Mouse (Mus musculus): Measurements from ENCODE around the gene Hivep3. TPM values are rescaled to one million over a fixed set of nuclear protein-coding genes. Genes with fewer than 3 reads are reported as not detected.
A peak's percentile ranks its signal among the peaks of the same experiment; 100 is the strongest.

Hivep3 gene
- polyA plus RNA-seq, 1 experiment from 2014 or later, result 5.7 TPM

GRCm38 (mm10) chr4:120012891-120013290 is 279.3 kb downstream of the Hivep3 start:
- no peak for ATAC-seq (ENCODE audit: insufficient read depth, low FRiP score, low TSS enrichment)
- no peak overlapping the region for H3K27ac ChIP-seq (ENCODE audit: low read depth, low read length)
- no peak overlapping the region for H3K4me2 ChIP-seq (ENCODE audit: low read depth)
- H3K27me3 ChIP-seq (ENCODE audit: control insufficient read depth, insufficient read depth, low read length), result no peaks in the 10 kb centered on the region
- H3K4me3 ChIP-seq (ENCODE audit: low read depth, low read length), result no peak overlapping the region
- WGBS, result 89% methylated on average over 1 of the region's 1 CpGs
- H3K36me3 ChIP-seq (ENCODE audit: control insufficient read depth, insufficient read depth, low read length), result no peaks in the 10 kb centered on the region
- DNase-seq (ENCODE audit: low spot score), result no peak
- no peaks in the 10 kb centered on the region for H3K4me1 ChIP-seq (ENCODE audit: control insufficient read depth, insufficient read depth, low read length)
- no peak overlapping the region for H3K9ac ChIP-seq (ENCODE audit: low read length)
- no peaks in the 10 kb centered on the region for H3K9me3 ChIP-seq (ENCODE audit: control insufficient read depth, low read length)

DNA sequence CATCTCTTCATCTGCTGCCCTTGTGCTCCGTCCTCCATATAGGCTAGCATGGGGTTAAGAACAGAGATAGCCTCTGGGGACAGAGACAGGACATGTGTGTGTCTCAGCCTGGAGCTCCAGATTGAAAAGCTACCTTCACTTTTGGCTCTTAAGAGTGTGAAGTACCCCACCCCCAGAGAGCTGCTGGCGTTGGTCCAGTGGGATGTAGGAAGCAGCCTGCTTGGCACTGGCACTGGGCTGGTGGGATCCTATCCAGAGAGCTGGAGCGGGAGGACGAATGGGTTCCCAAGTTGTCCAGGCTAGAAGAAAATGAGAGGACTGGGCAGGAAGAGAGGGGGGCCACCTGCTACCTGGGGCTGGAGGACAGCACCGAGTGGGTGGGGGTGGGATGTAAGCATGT is 284.8 kb downstream of the Hivep3 start:
- no peaks in the 10 kb centered on the region for H3K27me3 ChIP-seq (ENCODE audit: control insufficient read depth, insufficient read depth, low read length)
- 91% methylated on average over 5 of the region's 5 CpGs for WGBS
- H3K27ac ChIP-seq (ENCODE audit: low read depth, low read length), result no peak overlapping the region
- H3K4me1 ChIP-seq (ENCODE audit: control insufficient read depth, insufficient read depth, low read length), result no peaks in the 10 kb centered on the region
- H3K36me3 ChIP-seq (ENCODE audit: control insufficient read depth, insufficient read depth, low read length), result no peaks in the 10 kb centered on the region
- no peak overlapping the region for H3K9ac ChIP-seq (ENCODE audit: low read length)
- DNase-seq (ENCODE audit: low spot score), result no peak
- H3K4me2 ChIP-seq (ENCODE audit: low read depth), result no peak overlapping the region
- no peak for ATAC-seq (ENCODE audit: insufficient read depth, low FRiP score, low TSS enrichment)
- no peaks in the 10 kb centered on the region for H3K9me3 ChIP-seq (ENCODE audit: control insufficient read depth, low read length)
- H3K4me3 ChIP-seq (ENCODE audit: low read depth, low read length), result no peak overlapping the region

GRCm38 (mm10) chr4:120022392-120022791 is 288.8 kb downstream of the Hivep3 start:
- no peak overlapping the region for H3K9ac ChIP-seq (ENCODE audit: low read length)
- WGBS, result 67% methylated on average over 3 of the region's 3 CpGs
- no peaks in the 10 kb centered on the region for H3K36me3 ChIP-seq (ENCODE audit: control insufficient read depth, insufficient read depth, low read length)
- ATAC-seq (ENCODE audit: insufficient read depth, low FRiP score, low TSS enrichment) (no peak), DNase-seq (ENCODE audit: low spot score) (no peak)
- H3K9me3 ChIP-seq (ENCODE audit: control insufficient read depth, low read length), result no peaks in the 10 kb centered on the region
- H3K27ac ChIP-seq (ENCODE audit: low read depth, low read length), result no peak overlapping the region
- no peaks in the 10 kb centered on the region for H3K27me3 ChIP-seq (ENCODE audit: control insufficient read depth, insufficient read depth, low read length)
- no peak overlapping the region for H3K4me2 ChIP-seq (ENCODE audit: low read depth)
- 0 out of 2 replicates have a peak, but pooled peaks cover 2% of the 10 kb centered on the region for H3K4me1 ChIP-seq (ENCODE audit: control insufficient read depth, insufficient read depth, low read length)
- no peak overlapping the region for H3K4me3 ChIP-seq (ENCODE audit: low read depth, low read length)

DNA sequence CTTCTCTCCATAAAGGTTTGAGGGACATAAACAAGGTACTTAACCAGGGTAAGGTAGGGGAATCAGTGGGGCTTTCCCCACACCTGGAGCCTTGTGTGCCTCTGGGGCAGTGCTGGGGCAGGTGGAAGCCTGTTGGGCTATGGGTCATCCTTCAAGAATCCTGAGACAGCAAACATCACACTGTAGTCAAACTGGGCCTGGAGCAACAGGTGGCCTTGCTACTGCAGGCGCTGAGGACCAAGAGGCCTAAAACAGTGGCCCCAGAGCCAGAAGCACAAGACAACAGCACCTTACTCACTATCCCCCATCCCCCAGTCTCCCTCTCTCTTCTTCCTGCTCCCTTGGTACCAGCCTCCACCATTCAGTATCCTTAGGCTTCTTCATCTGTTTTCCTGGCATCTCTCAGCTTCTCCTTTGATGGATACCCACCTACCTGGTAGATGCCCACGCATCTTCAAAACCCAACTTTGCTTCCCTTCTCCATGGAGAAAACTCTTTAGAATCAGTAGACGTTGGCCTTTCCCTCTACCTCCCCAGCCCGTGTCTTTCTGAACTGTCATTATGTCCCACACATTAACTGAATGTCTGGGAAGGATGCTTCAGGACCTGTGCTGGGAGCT is 289.7 kb downstream of the Hivep3 start:
- H3K27ac ChIP-seq (ENCODE audit: low read depth, low read length), result no peak overlapping the region
- DNase-seq (ENCODE audit: low spot score) (no peak), ATAC-seq (ENCODE audit: insufficient read depth, low FRiP score, low TSS enrichment) (no peak)
- no peaks in the 10 kb centered on the region for H3K9me3 ChIP-seq (ENCODE audit: control insufficient read depth, low read length)
- 92% methylated on average over 4 of the region's 4 CpGs for WGBS
- no peak overlapping the region for H3K4me2 ChIP-seq (ENCODE audit: low read depth)
- 0 out of 2 replicates have a peak, but pooled peaks cover 2% of the 10 kb centered on the region for H3K4me1 ChIP-seq (ENCODE audit: control insufficient read depth, insufficient read depth, low read length)
- no peak overlapping the region for H3K4me3 ChIP-seq (ENCODE audit: low read depth, low read length)
- H3K36me3 ChIP-seq (ENCODE audit: control insufficient read depth, insufficient read depth, low read length), result no peaks in the 10 kb centered on the region
- H3K27me3 ChIP-seq (ENCODE audit: control insufficient read depth, insufficient read depth, low read length), result no peaks in the 10 kb centered on the region
- H3K9ac ChIP-seq (ENCODE audit: low read length), result no peak overlapping the region

- no peak for DNase-seq (ENCODE audit: low spot score)
- no peak overlapping the region for H3K4me3 ChIP-seq (ENCODE audit: low read depth, low read length)
- no peaks in the 10 kb centered on the region for H3K9me3 ChIP-seq (ENCODE audit: control insufficient read depth, low read length)
- H3K9ac ChIP-seq (ENCODE audit: low read length), result no peak overlapping the region
- H3K36me3 ChIP-seq (ENCODE audit: control insufficient read depth, insufficient read depth, low read length), result no peaks in the 10 kb centered on the region
- ATAC-seq (ENCODE audit: insufficient read depth, low FRiP score, low TSS enrichment), result no peak
- H3K27ac ChIP-seq (ENCODE audit: low read depth, low read length), result no peak overlapping the region
- 0 out of 2 replicates have a peak, but pooled peaks cover 2% of the 10 kb centered on the region for H3K4me1 ChIP-seq (ENCODE audit: control insufficient read depth, insufficient read depth, low read length)
- 54% methylated on average over 10 of the region's 10 CpGs for WGBS
- H3K4me2 ChIP-seq (ENCODE audit: low read depth), result no peak overlapping the region
- H3K27me3 ChIP-seq (ENCODE audit: control insufficient read depth, insufficient read depth, low read length), result no peaks in the 10 kb centered on the region
Measured at GRCm38 (mm10) chr4:120024071-120024470, 290.5 kb downstream of the Hivep3 start.

GRCm38 (mm10) chr4:120027671-120028070 is 294.1 kb downstream of the Hivep3 start:
- no peak overlapping the region for H3K9ac ChIP-seq (ENCODE audit: low read length)
- WGBS, result 79% methylated on average over 1 of the region's 1 CpGs
- H3K4me2 ChIP-seq (ENCODE audit: low read depth), result no peak overlapping the region
- H3K27ac ChIP-seq (ENCODE audit: low read depth, low read length), result no peak overlapping the region
- H3K36me3 ChIP-seq (ENCODE audit: control insufficient read depth, insufficient read depth, low read length), result no peaks in the 10 kb centered on the region
- no peaks in the 10 kb centered on the region for H3K9me3 ChIP-seq (ENCODE audit: control insufficient read depth, low read length)
- peaks cover 16% of the 10 kb centered on the region for H3K27me3 ChIP-seq (ENCODE audit: control insufficient read depth, insufficient read depth, low read length)
- H3K4me1 ChIP-seq (ENCODE audit: control insufficient read depth, insufficient read depth, low read length), result 0 out of 2 replicates have a peak, but pooled peaks cover 2% of the 10 kb centered on the region
- DNase-seq (ENCODE audit: low spot score) (no peak), ATAC-seq (ENCODE audit: insufficient read depth, low FRiP score, low TSS enrichment) (no peak)
- no peak overlapping the region for H3K4me3 ChIP-seq (ENCODE audit: low read depth, low read length)

GRCm38 (mm10) chr4:120029937-120030336 is 296.4 kb downstream of the Hivep3 start:
- Histone ChIP-seq H3K27me3 (ENCODE audit: control insufficient read depth, insufficient read depth, low read length) (peaks cover 36% of the 10 kb centered on the region), H3K27ac (ENCODE audit: low read depth, low read length) (no peak overlapping the region), H3K4me1 (ENCODE audit: control insufficient read depth, insufficient read depth, low read length) (no peaks in the 10 kb centered on the region), H3K4me2 (ENCODE audit: low read depth) (no peak overlapping the region), H3K4me3 (ENCODE audit: low read depth, low read length) (no peak overlapping the region), H3K36me3 (ENCODE audit: control insufficient read depth, insufficient read depth, low read length) (no peaks in the 10 kb centered on the region), H3K9me3 (ENCODE audit: control insufficient read depth, low read length) (no peaks in the 10 kb centered on the region), H3K9ac (ENCODE audit: low read length) (no peak overlapping the region)
- ATAC-seq (ENCODE audit: insufficient read depth, low FRiP score, low TSS enrichment) (no peak), DNase-seq (ENCODE audit: low spot score) (no peak)
- WGBS, result 80% methylated on average over 1 of the region's 1 CpGs

DNA sequence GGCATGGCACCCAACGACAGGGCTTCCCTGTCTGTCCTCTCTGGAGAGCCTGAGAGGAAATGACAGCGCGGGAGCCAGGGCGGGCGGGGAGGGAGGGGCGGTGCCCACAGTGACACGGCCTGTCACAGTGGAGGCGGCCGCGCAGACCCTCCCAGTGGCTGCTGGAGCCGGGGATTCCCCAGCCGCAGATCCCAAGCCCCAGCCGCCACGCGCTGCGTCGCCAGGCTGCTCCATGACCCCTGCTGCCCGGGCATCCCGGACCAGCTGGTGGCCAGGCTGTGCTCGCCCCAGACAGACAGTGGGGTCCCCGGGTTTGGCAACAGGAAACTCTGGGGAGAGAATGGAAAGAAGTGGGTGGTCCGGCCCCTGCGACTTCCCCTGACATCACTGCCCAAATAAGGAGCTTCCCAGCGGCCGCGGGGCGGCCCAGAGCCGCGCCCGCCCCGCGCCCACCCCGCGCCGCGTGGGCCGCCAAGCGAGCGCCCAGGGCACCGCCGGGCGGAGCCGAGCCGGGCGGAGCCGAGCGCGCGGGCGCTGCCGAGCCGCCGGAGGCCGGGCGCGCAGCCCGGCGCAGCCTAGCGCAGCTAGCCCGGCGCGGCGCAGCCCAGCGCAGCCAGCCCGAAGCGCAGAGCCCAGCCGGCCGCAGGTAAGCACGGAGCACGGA is 298.9 kb downstream of the Hivep3 start:
- Histone ChIP-seq H3K27ac (ENCODE audit: low read depth, low read length) (no peak overlapping the region), H3K9ac (ENCODE audit: low read length) (peak overlapping the region; percentile 45)

DNA sequence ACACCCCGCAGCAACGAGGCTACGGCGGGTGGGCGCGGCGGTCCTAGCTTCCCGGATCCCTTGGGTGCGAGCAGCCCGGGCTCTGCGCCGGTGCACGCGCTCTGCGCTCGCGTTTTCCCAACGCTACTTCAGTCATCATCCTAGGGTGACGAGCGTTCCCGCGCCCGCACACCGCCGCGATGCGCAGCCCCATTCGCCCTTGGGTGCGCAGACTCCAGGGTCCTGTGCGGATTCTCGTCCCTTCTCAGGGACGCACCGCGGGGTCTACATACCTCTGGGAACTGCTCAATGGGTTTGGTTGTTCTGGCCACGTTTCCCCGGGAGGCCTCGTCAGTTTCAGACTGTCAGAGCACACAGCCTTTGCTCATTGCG is 299.4 kb downstream of the Hivep3 start:
- Histone ChIP-seq H3K27me3 (ENCODE audit: control insufficient read depth, insufficient read depth, low read length) (peaks cover 38% of the 10 kb centered on the region), H3K36me3 (ENCODE audit: control insufficient read depth, insufficient read depth, low read length) (no peaks in the 10 kb centered on the region), H3K27ac (ENCODE audit: low read depth, low read length) (no peak overlapping the region), H3K4me3 (ENCODE audit: low read depth, low read length) (peak overlapping the region; percentile 49), H3K4me2 (ENCODE audit: low read depth) (peak overlapping the region; percentile 90), H3K9ac (ENCODE audit: low read length) (peak overlapping the region; percentile 45), H3K4me1 (ENCODE audit: control insufficient read depth, insufficient read depth, low read length) (no peaks in the 10 kb centered on the region), H3K9me3 (ENCODE audit: control insufficient read depth, low read length) (no peaks in the 10 kb centered on the region)
- WGBS, result under 1% methylated on average over 32 of the region's 38 CpGs
- DNase-seq (ENCODE audit: low spot score) (peak; percentile 41), ATAC-seq (ENCODE audit: insufficient read depth, low FRiP score, low TSS enrichment) (0 out of 2 replicates have a peak, but pooled peaks have one; percentile 28)

More for the DNA sequence above, 298.9 kb downstream of the Hivep3 start:
- DNase-seq (ENCODE audit: low spot score) (peak; percentile 53), ATAC-seq (ENCODE audit: insufficient read depth, low FRiP score, low TSS enrichment) (peak; percentile 55)
- H3K4me1 ChIP-seq (ENCODE audit: control insufficient read depth, insufficient read depth, low read length), result no peaks in the 10 kb centered on the region
- no peaks in the 10 kb centered on the region for H3K36me3 ChIP-seq (ENCODE audit: control insufficient read depth, insufficient read depth, low read length)
- peaks cover 38% of the 10 kb centered on the region for H3K27me3 ChIP-seq (ENCODE audit: control insufficient read depth, insufficient read depth, low read length)
- peak overlapping the region; percentile 90 for H3K4me2 ChIP-seq (ENCODE audit: low read depth)
- under 1% methylated on average over 69 of the region's 70 CpGs for WGBS
- H3K4me3 ChIP-seq (ENCODE audit: low read depth, low read length), result peak overlapping the region; percentile 49
- no peaks in the 10 kb centered on the region for H3K9me3 ChIP-seq (ENCODE audit: control insufficient read depth, low read length)
